Mouse (Mus musculus) ovary, postnatal 10 days (tissue): ENCODE results near the gene Ndufa4.
A peak's percentile ranks its signal among the peaks of the same experiment; 100 is the strongest.
"Not testable (repeated sequence)": the region's sequence is repeated elsewhere in the genome, so short reads cannot be mapped to it uniquely, and the experiment has no call there.

Source experiments
- DNase-seq: peaks from one replicate; pipeline ENCODE4 v3.0.0; 2022; ENCODE audit warnings: low spot score

Gene Ndufa4

DNA sequence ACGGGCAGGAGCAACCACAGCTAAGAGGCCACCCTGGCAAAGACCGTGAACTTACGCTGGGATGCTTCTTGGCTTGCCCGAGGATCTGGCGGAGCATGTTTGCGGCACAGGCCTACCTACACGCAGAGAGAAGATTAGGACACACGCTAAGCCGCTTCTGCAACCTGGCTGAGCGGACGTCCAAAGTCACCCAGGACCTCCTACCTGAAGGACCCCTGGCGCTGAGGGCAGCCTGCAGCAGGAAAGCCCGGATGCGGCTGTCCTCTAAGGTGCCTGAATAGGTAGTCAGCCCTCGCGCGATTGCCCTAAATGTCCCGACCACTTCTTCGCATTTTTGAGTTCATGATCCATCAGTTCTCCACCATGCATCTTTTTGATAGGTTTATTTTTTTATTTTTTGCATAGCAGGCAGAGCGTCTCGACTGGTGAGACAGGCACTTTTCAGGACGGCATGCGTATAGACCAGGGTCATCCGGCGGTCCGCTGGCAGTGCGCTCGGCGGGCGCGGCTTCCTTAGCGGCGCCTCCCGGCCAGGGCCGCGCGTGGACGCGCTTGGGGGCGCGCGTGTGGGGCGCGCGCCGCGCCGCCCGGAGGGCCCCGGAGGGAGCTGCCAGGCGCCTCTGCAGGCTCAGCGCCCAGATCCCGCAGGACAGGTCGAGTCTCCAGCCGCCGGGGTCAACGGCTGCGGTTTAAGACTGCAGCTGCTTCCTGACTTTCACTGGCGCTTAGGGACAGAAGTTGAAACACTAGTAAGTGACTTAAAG is at the start of gene Ndufa4, which contains the start of gene Phf14:
Gene Ndufa4, minus strand, starts transcription at position 229 of the 764 bp plus-strand sequence.
Gene Phf14, plus strand, starts transcription at position 541 of the 764 bp plus-strand sequence.
- DNase-seq, result peak; percentile 88

DNA sequence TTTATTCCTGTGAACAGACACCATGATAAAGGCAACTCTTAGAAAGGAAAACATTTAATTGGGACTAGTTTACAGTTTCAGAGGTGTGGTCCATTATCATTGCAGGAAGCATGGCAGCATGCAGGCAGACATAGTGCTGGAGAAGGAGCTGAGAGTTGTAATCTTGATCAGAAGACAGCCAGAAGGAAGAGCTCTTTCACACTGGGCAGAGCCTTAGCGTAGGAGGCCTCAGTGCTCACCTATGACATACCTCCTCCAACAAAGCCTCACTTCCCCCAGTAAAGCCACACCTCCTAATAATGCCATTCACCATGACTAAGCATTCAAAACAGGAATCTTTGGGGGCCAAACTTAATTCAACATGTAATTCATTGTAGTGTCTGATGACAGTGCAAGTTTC is 40.8 kb upstream of the Ndufa4 start:
- no peak for DNase-seq

DNA sequence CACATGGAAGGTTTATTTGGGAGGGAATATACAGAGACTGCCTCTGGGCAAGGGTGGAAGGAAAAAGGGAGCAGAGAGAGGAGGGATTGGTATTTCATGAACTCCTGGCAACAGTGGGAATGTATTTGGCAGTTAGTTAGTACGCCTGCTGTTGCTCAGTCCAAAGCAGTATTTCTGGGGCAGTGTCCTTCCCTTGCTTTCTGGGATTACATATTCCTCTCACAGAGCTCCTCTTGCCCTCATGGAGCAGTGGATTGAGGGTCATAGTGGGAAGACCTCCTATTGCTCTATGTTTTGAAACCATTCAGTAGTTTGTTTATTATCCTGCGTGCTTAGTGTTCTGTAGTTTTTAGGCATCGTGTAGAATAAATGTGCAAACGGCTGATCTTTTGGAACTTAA is 34.8 kb upstream of the Ndufa4 start:
- DNase-seq, result no peak

DNA sequence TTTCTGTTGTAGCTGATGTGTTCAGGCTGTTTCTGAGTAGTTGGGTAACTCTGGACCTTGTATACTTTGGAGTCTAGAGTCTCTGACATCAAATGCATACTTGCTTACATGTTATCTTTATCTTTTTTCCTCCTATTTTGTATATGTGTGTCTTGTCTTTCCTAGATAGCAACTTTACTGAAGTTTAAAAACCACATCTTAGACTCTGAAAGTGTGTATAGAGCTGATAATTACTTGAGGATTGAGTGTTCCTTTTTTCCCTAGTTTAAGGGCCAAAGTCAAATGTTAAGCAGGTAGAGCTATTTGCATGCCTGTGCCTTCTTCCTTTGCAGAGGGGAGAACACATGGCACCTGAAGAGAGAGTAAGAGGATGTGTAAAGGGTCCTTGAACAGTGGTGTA is 33.6 kb upstream of the Ndufa4 start:
- DNase-seq, result no peak

DNA sequence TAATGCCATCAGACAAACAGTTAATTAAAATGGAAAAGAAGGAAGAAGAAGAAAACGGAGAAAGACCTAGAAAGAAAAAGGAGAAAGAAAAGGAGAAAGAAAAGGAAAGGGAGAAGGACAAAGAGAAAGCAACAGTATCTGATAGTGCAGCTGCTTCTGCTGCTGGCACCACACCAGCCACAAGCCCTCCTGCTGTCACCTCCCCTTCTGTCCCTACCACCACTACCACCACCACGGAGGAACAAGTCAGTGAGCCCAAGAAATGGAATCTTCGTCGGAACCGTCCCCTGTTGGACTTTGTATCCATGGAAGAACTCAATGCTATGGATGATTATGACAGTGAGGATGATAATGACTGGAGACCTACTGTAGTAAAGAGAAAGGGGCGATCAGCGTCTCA is 26.1 kb upstream of the Ndufa4 start:
- no peak for DNase-seq

DNA sequence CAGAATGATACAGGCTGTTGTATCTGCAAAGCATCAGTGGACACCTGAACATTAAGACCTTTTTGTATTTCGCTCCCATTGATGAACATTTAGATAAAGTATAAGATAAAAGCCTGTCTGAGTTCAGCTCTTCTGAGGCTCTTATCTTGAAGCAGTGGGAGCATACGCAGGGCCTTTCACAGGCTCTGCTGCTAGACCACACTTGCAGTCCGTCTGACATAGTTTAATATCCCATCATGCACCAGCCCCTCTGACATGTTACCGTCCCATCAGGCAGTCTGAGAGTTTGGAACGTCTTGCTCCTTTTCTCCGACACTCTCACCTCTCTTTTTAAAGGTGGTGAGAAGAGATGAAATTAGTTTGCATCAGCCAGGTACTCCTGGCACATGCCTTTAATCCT is 20.2 kb upstream of the Ndufa4 start:
- no peak for DNase-seq

DNA sequence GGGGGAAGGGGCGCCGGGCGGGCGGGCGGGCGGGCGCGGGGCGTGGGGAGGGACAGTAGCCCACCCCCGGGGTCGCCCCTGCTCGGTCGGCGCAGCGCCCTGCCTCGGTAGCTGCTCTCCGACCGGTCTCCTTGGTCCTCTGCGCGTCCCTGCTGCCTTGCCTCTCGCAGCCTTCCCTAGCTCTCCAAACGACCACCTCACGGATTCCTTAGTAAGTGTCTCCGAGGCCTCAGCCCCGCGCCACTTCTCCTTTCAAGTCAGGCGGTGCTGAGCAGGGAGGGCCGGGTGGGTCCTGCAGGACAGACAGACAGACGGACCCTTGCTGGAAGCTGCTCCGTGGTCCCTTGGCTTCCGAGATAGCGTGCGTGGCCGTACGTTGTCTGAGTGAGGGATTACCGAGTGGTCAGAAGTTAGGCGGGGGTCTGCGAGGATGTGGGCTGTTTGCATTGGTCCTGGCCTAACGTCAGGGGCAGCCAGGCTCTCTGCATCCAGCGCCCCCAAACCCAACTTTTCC is 18.8 kb upstream of the Ndufa4 start:
- peak; percentile 38 for DNase-seq

DNA sequence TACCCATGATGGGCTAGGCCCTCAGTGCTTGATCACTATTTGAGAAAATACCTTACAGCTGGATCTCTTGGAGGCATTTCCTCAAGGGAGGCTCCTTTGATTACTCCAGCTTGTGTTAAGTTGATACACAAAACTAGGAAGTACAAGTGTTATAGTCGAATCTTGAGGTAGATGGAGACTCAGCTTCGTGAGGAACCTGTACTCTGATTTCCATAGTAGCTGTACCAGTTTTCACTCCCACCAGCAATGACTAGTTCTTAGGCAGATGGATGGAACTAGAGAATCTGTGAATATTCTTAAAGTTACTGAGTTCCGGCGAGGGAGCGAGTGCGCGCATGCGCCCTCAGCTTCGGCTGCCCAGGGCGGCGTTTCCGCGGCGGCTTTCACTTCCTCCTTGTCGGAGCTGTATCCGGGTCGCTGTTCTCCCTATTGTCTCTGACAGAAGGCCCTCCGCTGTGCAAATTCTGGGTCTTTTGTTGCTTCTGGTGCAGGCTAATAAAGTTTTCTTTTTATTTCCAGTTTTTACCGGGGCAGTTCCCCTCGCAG is 18.3 kb upstream of the Ndufa4 start:
- DNase-seq, result peak; percentile 68

DNA sequence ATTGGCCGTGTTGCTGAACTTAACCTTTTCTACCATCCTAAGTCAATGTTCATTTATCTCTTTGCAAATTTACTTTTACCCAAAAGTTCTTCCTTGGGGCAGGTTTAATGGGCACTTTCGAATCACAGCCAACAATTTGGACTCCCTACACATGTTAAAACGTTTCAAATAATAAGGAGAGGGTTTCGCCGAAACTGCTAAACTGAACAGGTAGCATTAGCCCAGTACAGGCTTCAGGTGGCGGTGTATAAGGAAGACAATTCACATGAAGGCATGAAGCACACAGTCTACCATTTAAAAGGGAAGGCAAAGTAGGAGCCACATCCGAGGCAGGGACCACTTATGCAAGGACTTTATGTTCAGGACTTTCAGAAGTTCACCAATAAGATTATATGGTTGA is 873 bp upstream of the Ndufa4 start:
- DNase-seq, result no peak

DNA sequence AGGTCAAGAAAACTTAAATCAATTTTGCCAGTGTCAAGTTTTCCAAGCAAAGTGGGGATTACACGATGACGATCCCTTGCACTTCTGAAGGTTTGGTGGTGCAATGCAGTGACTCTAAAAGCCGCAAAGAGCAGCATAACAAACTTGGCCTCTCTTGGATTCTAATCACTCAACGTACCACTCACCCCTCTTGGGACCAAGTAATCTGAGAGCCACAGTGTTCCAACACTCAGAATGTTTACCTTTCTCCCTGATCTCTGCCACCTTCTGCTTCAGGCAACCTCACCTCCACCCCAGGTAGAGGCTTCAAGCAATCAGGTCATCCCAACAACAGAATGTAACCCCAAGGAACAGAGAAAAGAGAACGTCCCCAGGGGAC is 418 bp downstream of the Ndufa4 start:
- DNase-seq, result no peak

DNA sequence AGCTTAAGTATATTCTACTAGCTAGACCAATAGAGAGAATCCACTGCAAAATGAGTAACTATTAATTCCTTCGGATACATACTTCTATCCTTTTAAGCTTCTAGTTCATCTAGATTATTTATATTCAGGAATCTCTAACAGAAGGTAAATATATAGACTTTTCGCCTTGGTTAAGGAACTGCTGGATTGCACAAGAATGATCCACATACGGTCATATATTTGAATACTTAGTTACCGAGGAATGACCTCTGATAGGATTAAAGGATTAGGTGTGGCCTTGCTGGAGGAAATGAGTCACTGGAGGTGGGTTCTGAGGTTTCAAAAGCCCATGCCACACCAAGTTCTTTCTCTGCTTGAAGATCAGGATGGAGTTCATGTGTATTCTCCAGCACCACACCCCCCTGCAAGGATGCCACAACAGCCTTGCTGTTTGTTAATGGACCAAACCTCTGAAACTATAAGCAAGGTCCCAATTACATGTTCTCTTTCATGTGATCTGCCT is 6.4 kb downstream of the Ndufa4 start:
- no peak for DNase-seq

DNA sequence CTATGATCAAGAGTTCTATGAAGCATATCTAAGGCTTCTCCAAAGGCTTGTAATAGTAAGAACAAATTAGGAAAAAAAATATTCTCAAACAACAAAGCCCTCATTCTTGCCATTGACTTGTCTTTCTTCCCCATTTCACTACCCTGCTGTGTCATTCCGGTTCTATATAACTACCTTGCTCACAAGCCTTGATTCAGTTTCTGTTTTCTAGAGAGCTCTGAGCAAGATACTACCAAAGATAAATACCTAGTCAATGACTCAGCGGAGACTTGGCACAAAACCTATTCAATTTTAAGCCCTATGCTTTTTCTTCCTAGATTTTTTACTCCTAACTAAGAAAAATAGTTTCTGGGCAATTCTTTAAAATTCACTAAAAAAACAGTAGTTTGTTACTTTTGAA is 31.9 kb downstream of the Ndufa4 start:
- DNase-seq, result not testable (repeated sequence)
